ENCODE assay signal across 8 mouse cellular contexts in genomic region chr11:113649353-113650210, GRCm38 (mm10). TPM values are rescaled to one million over a fixed set of nuclear protein-coding genes. Genes with fewer than 3 reads are reported as not detected.
DNase-seq lines count a peak whose midpoint lies in the region; ATAC-seq and TF ChIP-seq lines count a peak whose summit lies in the region.

Gene Slc39a11, minus strand, starts transcription at chr11:113650079.

- H3K9me3 ChIP-seq in embryonic facial prominence, embryonic 11.5 days (replicated peaks; ENCODE audit: control insufficient read depth, low read length): no peaks in the 10 kb centered on the region

- H3K27me3 ChIP-seq in embryonic facial prominence, embryonic 11.5 days (ENCODE audit: control insufficient read depth, insufficient read depth, low read length): no peaks in the 10 kb centered on the region
- no peaks in the 10 kb centered on the region for H3K27me3 ChIP-seq in liver, adult 2 months (ENCODE audit: control insufficient read depth, insufficient read depth, low read length)
- H3K27me3 ChIP-seq in myocyte (ENCODE audit: control insufficient read depth, insufficient read depth, insufficient read length): no peaks in the 10 kb centered on the region
- H3K27me3 ChIP-seq in splenic B cell, adult 2 months (ENCODE audit: control insufficient read depth, insufficient read depth, low read length, poor library complexity, severe bottlenecking): no peaks in the 10 kb centered on the region

- H3ac ChIP-seq in myocyte (ENCODE audit: control insufficient read depth, insufficient read length): peak within 1 kb of the TSS; percentile 76

- peak within 1 kb of the TSS; percentile 59 for H3K4me2 ChIP-seq in embryonic facial prominence, embryonic 11.5 days (ENCODE audit: low read depth, low read length)
- peak within 1 kb of the TSS; percentile 86 for H3K4me2 ChIP-seq in myocyte (ENCODE audit: low read depth)

- H3K4me1 ChIP-seq in embryonic facial prominence, embryonic 11.5 days (ENCODE audit: control insufficient read depth, insufficient read depth, low read length): no peaks in the 10 kb centered on the region; the same call in 1 of the 2 replicates
- peaks cover 7% of the 10 kb centered on the region; the same call in 1 of the 2 replicates for H3K4me1 ChIP-seq in liver, adult 2 months (ENCODE audit: control insufficient read depth, insufficient read depth, low read length)

- 0 out of 2 replicates have a peak, but pooled peaks have one; percentile 56 for TF ChIP-seq POLR2A in liver, adult 2 months (IDR thresholded peaks at IDR 0.05; ENCODE audit: extremely low read depth, insufficient read depth, low read length)
- peak; percentile 78 for TF ChIP-seq POLR2A in myocyte (IDR thresholded peaks at IDR 0.05; ENCODE audit: insufficient read length, low read depth)

- under 1% methylated on average over 66 of the region's 91 CpGs for WGBS in embryonic facial prominence, embryonic 11.5 days
- under 1% methylated on average over 87 of the region's 91 CpGs for WGBS in liver, adult 2 months

- H3K4me3 ChIP-seq in embryonic facial prominence, embryonic 11.5 days (ENCODE audit: low read depth, low read length): peak within 1 kb of the TSS; percentile 87
- H3K4me3 ChIP-seq in liver, adult 2 months (ENCODE audit: insufficient read depth, low read depth, low read length): peak within 1 kb of the TSS; percentile 85
- H3K4me3 ChIP-seq in myocyte: peak within 1 kb of the TSS; percentile 71

- DNase-seq in 416B (ENCODE audit: low read depth): peak; percentile 69
- DNase-seq in adrenal gland, adult 2 months: peak; percentile 83
- DNase-seq in embryonic facial prominence, embryonic 11.5 days (ENCODE audit: low spot score): peak; percentile 85
- DNase-seq in heart, adult 9 months (ENCODE audit: low spot score in 2 of 2): peak; percentile 51 to 57
- peak; percentile 55 for DNase-seq in kidney, adult 9 months
- DNase-seq in liver, adult 2 months (ENCODE audit: extremely low read depth, low read depth, low spot score): peak; percentile 45
- peak; percentile 74 for DNase-seq in splenic B cell, adult 2 months (ENCODE audit: low read depth, low spot score)

- peaks cover 3% of the 10 kb centered on the region for H3K36me3 ChIP-seq in embryonic facial prominence, embryonic 11.5 days (replicated peaks; ENCODE audit: control insufficient read depth, insufficient read depth, low read depth, low read length)
- peaks cover 11% of the 10 kb centered on the region; the same call in 1 of the 2 replicates for H3K36me3 ChIP-seq in liver, adult 2 months (ENCODE audit: control insufficient read depth, insufficient read depth, low read length)
- peaks cover 6% of the 10 kb centered on the region for H3K36me3 ChIP-seq in myocyte (ENCODE audit: control insufficient read depth, insufficient read depth)
- no peaks in the 10 kb centered on the region; the same call in 1 of the 2 replicates for H3K36me3 ChIP-seq in splenic B cell, adult 2 months (ENCODE audit: control insufficient read depth, insufficient read depth, low read length, poor library complexity, severe bottlenecking)

- peak; percentile 65; the same call in 1 of the 2 replicates for ATAC-seq in embryonic facial prominence, embryonic 11.5 days (replicated peaks; ENCODE audit: insufficient number of reproducible peaks, low FRiP score, low TSS enrichment, low read depth)

- H3K79me2 ChIP-seq in liver, adult 2 months (ENCODE audit: control insufficient read depth, insufficient read depth, low read length): no peaks in the 10 kb centered on the region
- peaks cover 6% of the 10 kb centered on the region for H3K79me2 ChIP-seq in myocyte (ENCODE audit: control insufficient read depth, insufficient read depth)

- H3K27ac ChIP-seq in embryonic facial prominence, embryonic 11.5 days (replicated peaks; ENCODE audit: low read depth, low read length): peak within 1 kb of the TSS; percentile 84
- peak within 1 kb of the TSS; percentile 72 for H3K27ac ChIP-seq in liver, adult 2 months (replicated peaks; ENCODE audit: insufficient read depth, low read depth, low read length)

- peak within 1 kb of the TSS; percentile 93 for H3K9ac ChIP-seq in embryonic facial prominence, embryonic 11.5 days (replicated peaks; ENCODE audit: low read length)
- H3K9ac ChIP-seq in liver, adult 2 months (ENCODE audit: low read depth, low read length): peak within 1 kb of the TSS; percentile 92

- no peak for TF ChIP-seq CTCF in liver, adult 2 months (IDR thresholded peaks at IDR 0.05; ENCODE audit: low read depth, low read length)

TF ChIP-seq in myocyte, 11 proteins besides CTCF, POLR2A, EP300 and RAD21:
- no peak for TF ChIP-seq REST (IDR thresholded peaks at IDR 0.05; ENCODE audit: insufficient read depth, insufficient read length)
- no peak for TF ChIP-seq USF1 (IDR thresholded peaks at IDR 0.05; ENCODE audit: low read depth)
- TF ChIP-seq MYOG (IDR thresholded peaks at IDR 0.05; ENCODE audit: control insufficient read depth in 1 of 3, insufficient read depth in 1 of 3, insufficient read length in 2 of 3, low read depth in 2 of 3): no peak
- TF ChIP-seq CEBPB (IDR thresholded peaks at IDR 0.05; ENCODE audit: insufficient read depth, poor library complexity, severe bottlenecking): no peak

RNA-seq across cellular contexts. Expression of gene Slc39a11, which starts in this region (rescaled TPM):
- total RNA-seq in adrenal gland, adult 2 months (2021): 10 to 100 TPM; 22.9 to 34.4 TPM
- polyA plus RNA-seq in adrenal gland, adult 2 months (2012; rRNA removed): 31.5 and 32.1 TPM in 2 replicates
- polyA plus RNA-seq in embryonic facial prominence, embryonic 11.5 days (2014; fragmentation: Nextera tagmentation; extraction: Ambion mirVana): 12.5 and 14.5 TPM in 2 replicates
- total RNA-seq in liver, adult 2 months (2014; rRNA removed): 18.8 and 21.5 TPM in 2 replicates
- 22.8 and 27.2 TPM in 2 replicates for polyA plus RNA-seq in liver, adult 2 months (2012; rRNA removed)
- polyA plus RNA-seq in myocyte (2012; fragmentation: generic; extraction: Trizol): 15.7 TPM

Comparison
In these comparisons a context has a peak if more than half of its experiments do, and no peak if none do; other contexts are left out.
1. Peak in every context shown above with its lines: DNase-seq, ATAC-seq, H3K4me3 ChIP-seq and H3K27ac ChIP-seq.